Mouse (Mus musculus) kidney, postnatal 4 days (tissue): ENCODE measurements around the gene Hist1h2ai.

ENCODE experiments used
- DNase-seq, 2 experiments: peaks; one replicate each; pipeline ENCODE4 v3.0.0; 2021; ENCODE audit warnings: mixed read lengths in 2 of 2

Gene Hist1h2ai

GRCm38 (mm10) chr13:21715864-21716539, at the start of gene Hist1h2ai, which contains the start of gene Hist1h2bl:
TSS of gene Hist1h2ai (plus strand) at chr13:21716422.
TSS of gene Hist1h2bl (minus strand) at chr13:21716143.
- peak; percentile 75 to 83 for DNase-seq

- DNase-seq = no peak
Measured at GRCm38 (mm10) chr13:21677305-21677704, 38.9 kb upstream of the Hist1h2ai start, which contains the start of gene Olfr1360. TSS of gene Olfr1360 (minus strand) at chr13:21677405.

DNA sequence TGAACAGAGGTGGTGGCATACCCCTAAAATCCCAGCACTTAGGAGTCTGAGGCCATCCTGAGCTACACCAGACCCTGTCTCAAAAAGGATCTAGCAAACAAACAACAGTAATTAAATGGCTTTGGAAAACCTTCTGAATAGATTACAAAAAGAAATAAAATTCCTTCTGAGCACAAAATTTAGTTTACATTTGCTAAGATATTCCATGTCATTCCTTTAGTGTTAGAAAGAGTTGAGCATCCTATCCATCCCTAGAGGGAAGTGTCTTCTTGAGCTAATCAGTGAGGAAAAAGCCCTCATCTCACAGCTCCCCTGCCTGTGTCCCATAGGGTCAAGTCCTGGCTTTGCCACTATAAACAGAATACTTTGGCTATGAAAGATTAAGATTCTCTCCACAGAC, 18.4 kb upstream of the Hist1h2ai start, which contains the start of gene Olfr1359:
Gene Olfr1359 (plus strand): TSS at position 301 of the 400 bp plus-strand sequence.
- no peak for DNase-seq

GRCm38 (mm10) chr13:21706669-21707068, 9.6 kb upstream of the Hist1h2ai start:
- DNase-seq = no peak

GRCm38 (mm10) chr13:21710031-21710711, 6.1 kb upstream of the Hist1h2ai start:
- DNase-seq = peak; percentile 92 to 94

- DNase-seq = peak; percentile 74 to 82
Measured at GRCm38 (mm10) chr13:21710821-21711525, 5.2 kb upstream of the Hist1h2ai start.

- DNase-seq = no peak
Measured at GRCm38 (mm10) chr13:21711698-21712097, 4.5 kb upstream of the Hist1h2ai start.

GRCm38 (mm10) chr13:21714725-21715124, 1.5 kb upstream of the Hist1h2ai start:
- DNase-seq = peak; percentile 68 to 74

DNA sequence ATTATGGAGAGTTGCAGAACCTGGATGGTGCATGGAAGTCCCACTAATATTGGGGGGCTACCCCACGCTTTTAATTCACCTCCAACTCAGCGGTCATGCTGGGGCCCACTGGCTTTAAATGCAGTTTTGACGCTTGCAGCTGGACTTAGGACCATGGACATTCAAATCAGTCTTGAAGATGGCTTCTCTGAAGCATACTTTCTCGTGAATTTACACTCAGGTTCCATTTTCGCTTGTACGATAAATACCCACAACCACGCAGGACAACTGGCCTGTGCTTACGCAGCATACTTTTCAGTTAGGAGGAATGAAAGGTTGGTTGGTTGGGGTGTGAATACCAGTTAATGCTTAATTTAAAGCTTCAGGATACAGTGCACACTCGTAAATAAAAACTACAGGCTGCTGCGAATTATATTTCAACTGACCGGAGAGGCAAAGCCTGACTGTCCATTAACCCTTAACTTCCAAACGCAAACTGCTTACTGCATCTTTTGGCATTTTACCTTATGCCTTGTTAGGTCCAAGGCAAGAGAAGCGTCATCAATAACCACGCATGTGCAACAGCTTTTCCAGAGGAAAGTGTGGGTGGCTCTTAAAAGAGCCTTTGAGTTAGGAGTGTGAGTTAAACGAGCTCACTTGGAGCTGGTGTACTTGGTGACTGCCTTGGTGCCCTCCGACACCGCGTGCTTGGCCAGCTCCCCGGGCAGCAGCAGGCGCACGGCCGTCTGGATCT, 925 bp upstream of the Hist1h2ai start:
- DNase-seq = peak; percentile 15 to 45

GRCm38 (mm10) chr13:21716540-21717391, 544 bp downstream of the Hist1h2ai start:
- DNase-seq = peak in 1 of 2 experiments; percentile 38

DNA sequence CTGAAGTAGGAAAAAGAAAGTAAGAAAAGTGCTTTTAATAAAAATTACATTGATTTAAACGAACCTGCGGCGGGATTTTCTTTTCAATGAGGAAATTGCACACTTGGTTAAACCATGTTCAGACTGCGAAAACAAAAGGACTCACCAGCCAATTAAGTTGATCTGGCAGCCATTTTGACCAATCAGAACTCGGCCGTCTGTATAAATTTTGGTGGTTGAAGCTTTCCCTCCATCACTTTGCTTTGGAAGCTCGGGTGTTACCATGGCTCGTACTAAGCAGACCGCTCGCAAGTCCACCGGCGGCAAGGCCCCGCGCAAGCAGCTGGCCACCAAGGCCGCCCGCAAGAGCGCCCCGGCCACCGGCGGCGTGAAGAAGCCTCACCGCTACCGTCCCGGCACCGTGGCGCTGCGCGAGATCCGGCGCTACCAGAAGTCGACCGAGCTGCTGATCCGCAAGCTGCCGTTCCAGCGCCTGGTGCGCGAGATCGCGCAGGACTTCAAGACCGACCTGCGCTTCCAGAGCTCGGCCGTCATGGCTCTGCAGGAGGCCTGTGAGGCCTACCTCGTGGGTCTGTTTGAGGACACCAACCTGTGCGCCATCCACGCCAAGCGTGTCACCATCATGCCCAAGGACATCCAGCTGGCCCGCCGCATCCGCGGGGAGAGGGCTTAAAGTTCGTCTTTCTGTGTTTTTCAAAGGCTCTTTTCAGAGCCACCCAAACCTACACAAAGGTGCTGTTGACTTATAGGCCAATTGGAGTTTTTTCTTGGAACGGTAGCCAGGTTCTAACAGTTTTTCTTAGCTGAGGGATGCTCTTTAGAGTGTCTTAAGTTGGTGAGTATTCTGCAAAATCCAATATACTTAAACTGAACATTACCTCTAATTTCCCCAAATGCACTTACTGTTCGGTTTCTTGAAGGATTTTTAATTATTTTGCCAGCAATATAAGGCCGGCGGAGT, 1.5 kb downstream of the Hist1h2ai start, which contains the start of gene Hist1h3h:
Gene Hist1h3h (plus strand): TSS at position 263 of the 961 bp plus-strand sequence.
- DNase-seq = peak; percentile 82 to 89

DNA sequence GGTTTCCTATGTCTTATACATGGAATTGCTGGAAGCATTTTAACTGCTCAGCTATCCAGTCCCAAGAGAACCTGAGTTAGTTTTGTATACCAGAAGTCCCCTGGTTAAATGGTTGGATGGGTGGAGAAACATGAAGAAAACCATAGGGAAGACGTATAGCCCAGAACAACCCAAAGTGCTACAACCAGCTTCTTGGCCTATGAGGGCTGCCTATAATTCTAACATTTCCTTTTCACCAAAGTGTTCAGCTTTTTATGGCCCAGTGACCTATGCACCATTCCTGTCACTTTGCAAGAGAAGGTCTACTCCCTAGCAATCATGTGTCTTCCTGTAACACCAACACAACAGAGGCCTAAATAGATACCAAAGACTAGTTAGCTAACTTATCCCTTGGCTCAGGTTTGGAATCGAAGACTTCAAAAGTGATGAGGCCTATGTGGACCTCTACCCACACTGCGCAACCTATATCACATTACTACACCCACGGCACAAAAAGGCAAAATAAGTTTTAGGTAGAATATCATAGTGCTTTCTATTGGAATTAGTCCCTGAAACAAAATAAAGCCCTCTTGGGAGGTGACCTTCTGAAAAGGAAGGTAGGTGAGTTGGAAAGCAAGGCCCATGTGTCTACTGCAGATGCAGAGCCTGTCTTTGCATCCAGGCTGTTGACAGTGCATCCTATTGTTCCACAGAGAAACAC, 2.3 kb downstream of the Hist1h2ai start:
- DNase-seq = no peak

DNA sequence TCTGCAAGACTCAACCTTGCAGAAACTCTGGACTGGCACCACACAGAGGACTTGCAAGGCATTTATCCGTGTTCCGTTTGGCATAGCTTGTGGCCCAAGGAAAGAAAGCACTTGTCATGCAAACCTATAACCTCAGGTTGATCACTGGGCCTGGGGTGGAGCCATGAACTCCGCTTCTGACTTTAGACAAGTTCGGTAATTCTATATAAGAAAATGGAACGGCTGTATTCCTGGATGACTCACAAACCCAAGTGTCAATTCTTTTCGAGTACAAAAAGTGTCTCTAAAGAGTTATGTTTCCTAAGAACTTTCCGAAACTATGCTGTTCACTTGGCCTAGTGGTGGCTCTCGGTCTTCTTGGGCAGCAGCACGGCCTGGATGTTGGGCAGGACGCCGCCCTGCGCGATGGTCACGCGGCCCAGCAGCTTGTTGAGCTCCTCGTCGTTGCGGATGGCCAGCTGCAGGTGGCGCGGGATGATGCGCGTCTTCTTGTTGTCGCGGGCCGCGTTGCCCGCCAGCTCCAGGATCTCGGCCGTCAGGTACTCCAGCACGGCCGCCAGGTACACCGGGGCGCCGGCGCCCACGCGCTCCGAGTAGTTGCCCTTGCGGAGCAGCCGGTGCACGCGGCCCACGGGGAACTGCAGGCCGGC, 5.0 kb downstream of the Hist1h2ai start:
- peak; percentile 9 to 16 for DNase-seq

- peak; percentile 62 to 77 for DNase-seq
Measured at GRCm38 (mm10) chr13:21721757-21722372, 5.6 kb downstream of the Hist1h2ai start, which contains the start of gene Hist1h2bm. TSS of gene Hist1h2bm (plus strand) at chr13:21722044.

DNA sequence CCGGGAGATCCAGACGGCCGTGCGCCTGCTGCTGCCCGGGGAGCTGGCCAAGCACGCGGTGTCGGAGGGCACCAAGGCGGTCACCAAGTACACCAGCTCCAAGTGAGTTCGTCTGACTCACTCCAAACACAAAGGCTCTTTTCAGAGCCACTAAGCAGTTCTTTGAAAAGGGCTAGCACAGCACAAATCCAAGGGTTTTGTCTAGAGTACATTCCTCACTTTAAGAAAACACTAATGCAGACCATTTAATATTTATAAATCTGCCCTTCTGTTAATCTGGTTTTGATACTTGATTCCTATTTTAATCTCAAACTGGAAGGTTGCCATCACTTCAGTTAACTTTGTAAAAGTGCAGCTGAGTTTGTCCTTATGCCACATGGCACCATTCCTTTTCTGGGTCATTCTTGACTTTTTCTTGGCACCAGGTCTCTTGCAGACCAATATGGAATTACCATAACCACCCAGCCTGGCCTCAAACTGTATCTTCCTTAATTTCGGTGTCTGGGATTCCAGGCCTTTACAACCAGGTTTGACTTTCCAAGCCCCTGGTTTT, 6.2 kb downstream of the Hist1h2ai start:
- DNase-seq = no peak

DNA sequence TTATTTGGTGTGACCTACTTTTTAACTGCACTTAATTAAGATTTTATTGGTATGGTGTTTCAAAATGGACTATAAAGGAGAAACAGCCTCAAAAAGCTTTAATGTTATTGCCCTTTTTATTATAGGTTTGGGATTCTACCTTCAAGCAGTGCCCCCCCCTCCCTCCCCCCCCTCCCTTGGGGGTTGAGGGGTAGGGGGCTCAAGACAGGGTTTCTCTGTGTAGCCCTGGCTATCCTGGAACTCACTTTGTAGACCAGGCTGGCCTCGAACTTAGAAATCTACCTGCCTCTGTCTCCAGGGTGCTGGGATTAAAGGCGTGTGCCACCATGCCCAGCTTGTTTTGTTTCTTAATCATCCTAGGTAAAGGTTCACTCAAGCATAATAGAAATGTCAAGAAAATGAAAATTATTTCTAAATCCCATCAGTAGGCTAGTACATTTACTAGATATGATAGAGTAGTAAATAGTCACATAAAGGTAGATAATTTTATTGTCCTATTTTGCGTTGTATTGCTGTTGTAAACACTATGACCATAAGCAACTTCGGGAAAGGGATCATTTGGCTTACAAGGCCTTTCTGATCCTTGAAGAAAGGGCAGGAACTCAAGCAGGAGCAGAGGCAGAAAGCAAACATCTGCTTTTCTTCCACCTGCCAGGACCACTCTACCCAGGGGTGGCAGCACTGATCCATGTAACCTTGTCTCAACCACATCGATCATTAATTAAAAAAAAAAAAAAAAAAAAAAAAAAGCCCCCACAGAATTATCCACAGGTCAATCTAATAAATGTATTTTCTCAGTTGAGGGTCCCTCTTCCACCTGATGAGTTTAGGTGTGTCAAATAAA, 7.0 kb downstream of the Hist1h2ai start:
- peak in 1 of 2 experiments; percentile 28 for DNase-seq

- no peak for DNase-seq
Measured at GRCm38 (mm10) chr13:21727948-21728572, 11.8 kb downstream of the Hist1h2ai start.
